Mouse (Mus musculus) hindbrain, embryonic 11.5 days (tissue): ENCODE data around the gene C1ql1. TPM values are rescaled to one million over a fixed set of nuclear protein-coding genes. Genes with fewer than 3 reads are reported as not detected.
A peak's percentile ranks its signal among the peaks of the same experiment; 100 is the strongest.

Experiments
- ATAC-seq: fragments of 200-750 bp; cut with Nextera tagmentation; 2 replicates; pipeline ENCODE4 v1.8.0; 2017; ENCODE audit warnings: mild to moderate bottlenecking, moderate TSS enrichment, moderate library complexity; ENCODE audit not compliant: low FRiP score
- DNase-seq: peaks from one replicate; pipeline ENCODE4 v3.0.0-alpha.2; 2015; ENCODE audit warnings: low spot score
- H3K27ac ChIP-seq: fragments of 300-500 bp; sonication (generic); 2 replicates; pipeline ENCODE4 v1.5.1; 2014; ENCODE audit warnings: mild to moderate bottlenecking, low read depth, low read length
- H3K27me3 ChIP-seq: fragments of 300-500 bp; sonication (generic); 2 replicates; pipeline ENCODE4 v1.6.1; 2014; ENCODE audit warnings: mild to moderate bottlenecking, low read length, moderate library complexity, mixed read lengths; ENCODE audit not compliant: control insufficient read depth, insufficient read depth
- H3K36me3 ChIP-seq: fragments of 300-500 bp; sonication (generic); 2 replicates; pipeline ENCODE4 v1.6.1; 2014; ENCODE audit warnings: mild to moderate bottlenecking, low read length, moderate library complexity, mixed read lengths; ENCODE audit not compliant: control insufficient read depth, insufficient read depth
- H3K4me1 ChIP-seq: fragments of 300-500 bp; sonication (generic); replicated peaks from 2 replicates; pipeline ENCODE4 v1.6.1; 2014; ENCODE audit warnings: low read length, mixed read lengths; ENCODE audit not compliant: control insufficient read depth, insufficient read depth
- H3K4me2 ChIP-seq: fragments of 300-500 bp; sonication (generic); replicated peaks from 2 replicates; pipeline ENCODE4 v1.6.1; 2014; ENCODE audit warnings: mild to moderate bottlenecking, low read depth, low read length
- H3K4me3 ChIP-seq: fragments of 300-500 bp; sonication (generic); 2 replicates; pipeline ENCODE4 v1.5.1; 2014; ENCODE audit warnings: low read depth, low read length
- H3K9ac ChIP-seq: fragments of 300-500 bp; sonication (generic); 2 replicates; pipeline ENCODE4 v1.6.1; 2014; ENCODE audit warnings: low read depth, low read length
- H3K9me3 ChIP-seq: fragments of 300-500 bp; sonication (generic); 2 replicates; pipeline ENCODE4 v1.6.1; 2016; ENCODE audit warnings: low read length; ENCODE audit not compliant: control insufficient read depth
- WGBS: fragments of 180-500 bp; shearing (Covaris S2); extraction: QIAGEN DNeasy Blood & Tissue Kit; methylation state at CpG from one replicate; pipeline ENCODE4 v1.1.7; 2014; 5-methylcytosine and 5-hydroxymethylcytosine counted together
- polyA plus RNA-seq: library from polyadenylated mRNA; unstranded; fragments of >200 nt; fragmentation: Nextera tagmentation; extraction: Ambion mirVana; gene quantifications from 2 replicates; pipeline ENCODE4 v1.2.1, GENCODE M21; 2014

Gene C1ql1
- polyA plus RNA-seq, 1 experiment from 2014 or later, result 11.0 TPM

DNA sequence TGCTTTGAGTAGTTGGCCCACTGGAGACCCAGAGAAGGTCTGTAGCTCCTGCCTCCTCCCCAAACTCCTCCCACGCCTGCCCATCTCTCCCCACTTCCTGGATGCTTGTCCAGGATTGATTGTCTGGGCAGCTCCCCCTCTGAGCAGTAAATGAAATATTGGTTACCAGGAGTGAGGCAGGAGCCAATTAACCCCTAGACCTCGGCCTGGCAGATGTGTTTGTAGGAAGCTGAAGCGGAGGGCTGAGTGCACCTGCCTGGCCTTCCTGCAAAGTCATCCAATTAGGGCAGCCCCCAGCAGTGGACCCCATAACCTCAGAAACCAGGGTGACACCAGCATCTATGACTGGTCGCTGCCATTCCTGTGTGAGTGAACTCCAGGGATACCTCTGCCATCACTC is 10.2 kb downstream of the C1ql1 start:
- Histone ChIP-seq H3K27ac (no peak overlapping the region), H3K4me3 (no peak overlapping the region), H3K4me2 (no peak overlapping the region), H3K27me3 (peaks cover 4% of the 10 kb centered on the region), H3K9ac (no peak overlapping the region), H3K9me3 (no peaks in the 10 kb centered on the region), H3K4me1 (peaks cover 10% of the 10 kb centered on the region), H3K36me3 (no peaks in the 10 kb centered on the region)
- ATAC-seq (no peak), DNase-seq (no peak)
- WGBS, result 32% methylated on average over 4 of the region's 4 CpGs

DNA sequence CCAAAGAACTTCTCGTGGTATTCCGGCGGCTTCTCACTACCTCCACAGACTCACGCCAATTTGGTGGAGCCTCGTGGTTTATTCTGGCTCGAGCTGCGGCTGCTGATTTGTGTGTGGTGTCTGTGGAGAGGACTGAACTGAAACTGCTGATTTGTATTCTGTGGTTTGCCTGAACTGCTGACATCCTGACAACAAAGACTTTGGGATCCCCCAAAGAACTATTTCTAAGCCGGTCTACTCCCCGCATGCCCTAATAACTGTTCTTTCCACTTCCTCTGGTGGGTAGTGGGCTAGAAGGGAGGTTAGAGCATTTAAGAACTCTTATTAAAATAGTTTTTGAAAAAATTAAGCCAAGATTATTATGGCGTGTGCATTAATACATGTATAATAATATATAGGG is 15.8 kb downstream of the C1ql1 start:
- no peak overlapping the region for H3K4me3 ChIP-seq
- no peak overlapping the region for H3K27ac ChIP-seq
- no peak for DNase-seq
- H3K4me2 ChIP-seq, result no peak overlapping the region
- no peak for ATAC-seq
- no peaks in the 10 kb centered on the region for H3K27me3 ChIP-seq
- 93% methylated on average over 10 of the region's 10 CpGs for WGBS
- H3K36me3 ChIP-seq, result no peaks in the 10 kb centered on the region
- H3K9me3 ChIP-seq, result no peaks in the 10 kb centered on the region
- no peak overlapping the region for H3K9ac ChIP-seq
- H3K4me1 ChIP-seq, result no peaks in the 10 kb centered on the region

DNA sequence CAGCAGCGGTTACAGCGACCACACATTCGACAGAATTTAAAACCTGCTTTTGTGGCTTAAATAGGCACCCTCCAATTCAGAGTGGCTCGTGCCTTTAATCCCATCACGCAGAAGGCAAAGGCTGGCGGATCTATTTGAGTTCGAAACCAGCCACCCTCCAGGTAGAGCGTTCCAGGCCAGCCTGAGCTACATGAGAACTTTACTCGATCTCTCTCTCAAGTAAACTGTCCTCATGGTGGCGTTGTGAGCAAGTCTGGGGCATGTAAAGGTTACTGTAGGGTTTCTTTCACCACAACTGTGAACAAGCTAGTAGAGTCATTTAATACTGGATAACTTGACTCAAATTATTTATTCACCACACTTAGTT is 21.2 kb downstream of the C1ql1 start:
- H3K36me3 ChIP-seq, result no peaks in the 10 kb centered on the region
- no peaks in the 10 kb centered on the region for H3K9me3 ChIP-seq
- H3K4me3 ChIP-seq, result peak overlapping the region; percentile 59
- H3K27ac ChIP-seq, result peak overlapping the region; percentile 88
- no peaks in the 10 kb centered on the region for H3K27me3 ChIP-seq
- ATAC-seq, result peak; percentile 12; the same call in 1 of the 2 replicates
- peak overlapping the region; percentile 66 for H3K4me2 ChIP-seq
- no peak for DNase-seq
- H3K4me1 ChIP-seq, result peaks cover 2% of the 10 kb centered on the region; the same call in 1 of the 2 replicates
- under 1% methylated on average over 10 of the region's 10 CpGs for WGBS
- peak overlapping the region; percentile 52 for H3K9ac ChIP-seq

DNA sequence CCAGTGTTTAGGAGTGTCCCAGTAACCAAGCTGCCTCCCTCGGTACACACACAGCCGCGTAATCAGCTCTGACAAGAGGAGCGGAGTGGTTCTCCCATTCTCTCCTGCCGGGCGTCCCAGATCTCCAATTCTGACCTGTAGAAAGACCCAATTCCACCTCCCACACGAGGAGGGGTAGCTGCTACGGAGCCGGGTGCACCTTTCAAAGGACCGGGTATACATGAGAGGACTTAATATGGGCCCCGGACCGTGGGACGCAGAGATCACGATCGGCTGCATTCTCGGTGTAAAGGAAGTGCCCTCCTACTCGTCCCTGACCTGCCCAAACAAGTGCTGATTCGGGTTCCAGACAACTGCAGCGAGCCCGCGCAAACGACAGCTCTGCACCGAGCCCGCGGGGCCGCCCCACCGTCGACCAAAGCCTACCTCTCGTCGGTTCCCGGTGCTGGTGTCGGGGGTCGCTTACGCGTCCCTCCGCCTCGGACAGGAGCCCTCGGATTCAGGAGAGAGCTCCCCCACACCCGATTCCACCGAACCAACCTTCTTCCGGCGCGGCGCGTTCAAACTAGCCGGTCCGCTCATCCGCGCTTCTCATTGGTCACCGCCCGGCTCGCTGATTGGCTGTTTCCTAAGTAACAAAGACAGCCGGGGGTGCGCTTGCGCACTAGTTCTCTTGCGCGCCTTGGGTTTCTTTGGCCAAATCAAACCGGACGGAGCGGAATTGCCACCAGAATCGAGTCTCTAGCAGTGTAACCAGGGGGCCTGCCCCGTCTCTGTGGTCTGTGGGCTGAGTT is 21.7 kb downstream of the C1ql1 start, which contains the start of gene Kif18b:
Gene Kif18b, minus strand, starts transcription at position 568 of the 794 bp plus-strand sequence.
- WGBS, result under 1% methylated on average over 62 of the region's 62 CpGs

DNA sequence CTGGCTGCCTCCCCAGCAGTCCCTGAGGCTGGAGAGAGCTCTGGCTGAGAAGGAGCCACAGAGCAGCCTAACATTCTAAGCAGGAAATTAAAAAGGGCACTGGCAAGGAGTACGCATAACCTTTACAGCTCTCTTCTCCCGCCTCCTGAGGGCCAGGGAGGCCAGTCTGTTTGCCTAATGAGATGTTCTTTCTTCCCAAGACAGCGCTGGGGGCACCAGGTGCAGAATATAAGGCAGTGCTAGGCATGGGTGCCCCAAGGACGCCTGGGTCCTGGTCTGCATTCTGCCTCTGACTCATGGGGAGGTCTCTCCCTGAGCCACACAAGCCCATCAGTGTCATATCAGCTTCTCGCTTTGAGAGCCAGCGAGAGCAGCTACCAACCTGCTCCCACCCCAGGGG is 25.0 kb downstream of the C1ql1 start:
- Histone ChIP-seq H3K9ac (peak overlapping the region; percentile 11; the same call in 1 of the 2 replicates), H3K27ac (0 out of 2 replicates have a peak overlapping the region, but pooled peaks have one; percentile 53)
- no peak for DNase-seq

More for the DNA sequence above, 21.7 kb downstream of the C1ql1 start, which contains the start of gene Kif18b:
- Histone ChIP-seq H3K9ac (peak within 1 kb of the TSS; percentile 72), H3K27ac (peak within 1 kb of the TSS; percentile 88), H3K4me1 (peaks cover 2% of the 10 kb centered on the region; the same call in 1 of the 2 replicates), H3K4me2 (peak within 1 kb of the TSS; percentile 66), H3K9me3 (no peaks in the 10 kb centered on the region), H3K4me3 (peak within 1 kb of the TSS; percentile 59), H3K36me3 (no peaks in the 10 kb centered on the region), H3K27me3 (no peaks in the 10 kb centered on the region)
- DNase-seq (peak; percentile 99), ATAC-seq (peak; percentile 86)

DNA sequence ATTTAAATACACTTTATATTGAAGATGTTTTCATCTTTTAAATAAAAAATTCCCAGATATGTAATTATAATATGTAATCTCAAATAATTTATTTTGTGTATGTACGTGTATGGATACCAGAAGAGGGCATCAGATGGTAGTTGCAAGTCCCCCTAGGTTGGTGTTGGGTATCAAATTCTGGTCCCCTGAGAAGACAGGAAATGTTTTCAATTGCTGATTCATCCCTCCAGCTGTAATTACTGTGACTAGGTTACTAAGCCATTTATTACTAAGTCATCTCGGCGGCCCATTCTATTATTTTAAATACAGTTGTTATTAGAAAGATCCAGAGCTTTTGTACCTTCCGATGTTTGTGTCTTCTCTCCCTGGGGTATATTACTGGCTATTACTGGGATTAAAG is 28.4 kb downstream of the C1ql1 start:
- H3K4me1 ChIP-seq, result no peaks in the 10 kb centered on the region; the same call in 1 of the 2 replicates
- peaks cover 13% of the 10 kb centered on the region for H3K36me3 ChIP-seq
- no peak overlapping the region for H3K4me2 ChIP-seq
- no peaks in the 10 kb centered on the region for H3K9me3 ChIP-seq
- 80% methylated on average over 4 of the region's 4 CpGs for WGBS
- no peak overlapping the region for H3K4me3 ChIP-seq
- no peak overlapping the region for H3K27ac ChIP-seq
- no peak overlapping the region for H3K9ac ChIP-seq
- DNase-seq, result no peak
- H3K27me3 ChIP-seq, result no peaks in the 10 kb centered on the region
- ATAC-seq, result no peak

More for the DNA sequence above, 25.0 kb downstream of the C1ql1 start:
- Histone ChIP-seq H3K4me3 (no peak overlapping the region), H3K27me3 (no peaks in the 10 kb centered on the region), H3K36me3 (no peaks in the 10 kb centered on the region), H3K4me2 (no peak overlapping the region), H3K9me3 (no peaks in the 10 kb centered on the region), H3K4me1 (peaks cover 2% of the 10 kb centered on the region; the same call in 1 of the 2 replicates)
- no peak for ATAC-seq
- 77% methylated on average over 6 of the region's 6 CpGs for WGBS

DNA sequence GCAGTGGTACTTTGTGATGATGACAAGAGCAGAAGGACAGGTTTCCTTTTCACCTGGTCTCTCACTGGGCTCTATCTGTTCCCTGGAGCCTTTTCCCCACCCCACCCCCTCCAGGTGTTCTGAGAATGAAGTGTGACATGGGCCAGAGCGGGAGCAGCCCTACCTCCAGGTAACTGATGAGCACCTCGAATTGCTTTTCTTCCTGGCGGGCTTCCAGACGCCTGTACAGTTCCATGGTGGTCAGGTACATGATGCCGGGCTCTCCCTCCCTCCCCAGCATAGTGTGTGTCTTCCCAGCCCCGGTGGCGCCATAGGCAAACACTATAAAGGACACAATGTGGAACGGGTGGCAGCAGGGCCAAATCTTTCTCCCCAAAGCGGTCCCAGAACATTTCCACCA is 31.1 kb downstream of the C1ql1 start:
- H3K36me3 ChIP-seq, result peaks cover 13% of the 10 kb centered on the region
- 93% methylated on average over 9 of the region's 9 CpGs for WGBS

DNA sequence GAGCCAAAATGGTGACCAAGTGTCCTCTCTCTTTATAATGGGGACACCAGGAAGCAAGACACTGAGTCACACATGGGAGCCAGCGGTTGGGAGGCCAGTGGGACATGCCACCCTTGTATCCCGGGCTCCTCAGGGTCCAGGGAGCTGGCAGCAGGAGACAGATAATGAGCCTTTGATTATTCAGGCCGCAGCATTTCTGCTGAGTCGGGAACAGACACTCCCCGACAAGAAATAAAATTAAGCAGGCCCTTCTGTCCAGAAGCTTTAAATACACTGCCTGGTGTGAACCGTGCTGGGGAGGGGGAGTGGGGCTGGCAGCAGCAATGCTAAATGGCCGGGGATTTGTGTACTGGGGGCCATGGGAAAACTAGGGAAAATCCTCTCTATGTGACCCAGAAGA is 35.1 kb downstream of the C1ql1 start:
- Histone ChIP-seq H3K36me3 (peaks cover 16% of the 10 kb centered on the region), H3K4me3 (no peak overlapping the region), H3K9me3 (no peaks in the 10 kb centered on the region), H3K9ac (no peak overlapping the region), H3K4me1 (no peaks in the 10 kb centered on the region), H3K27ac (no peak overlapping the region), H3K4me2 (no peak overlapping the region), H3K27me3 (no peaks in the 10 kb centered on the region)
- DNase-seq, result no peak
- ATAC-seq, result no peak
- WGBS, result 82% methylated on average over 7 of the region's 7 CpGs

More for the DNA sequence above, 31.1 kb downstream of the C1ql1 start:
- no peak for ATAC-seq
- DNase-seq, result no peak
- Histone ChIP-seq H3K27ac (no peak overlapping the region), H3K4me2 (no peak overlapping the region), H3K9ac (no peak overlapping the region), H3K9me3 (no peaks in the 10 kb centered on the region), H3K4me3 (no peak overlapping the region), H3K27me3 (no peaks in the 10 kb centered on the region), H3K4me1 (no peaks in the 10 kb centered on the region)

DNA sequence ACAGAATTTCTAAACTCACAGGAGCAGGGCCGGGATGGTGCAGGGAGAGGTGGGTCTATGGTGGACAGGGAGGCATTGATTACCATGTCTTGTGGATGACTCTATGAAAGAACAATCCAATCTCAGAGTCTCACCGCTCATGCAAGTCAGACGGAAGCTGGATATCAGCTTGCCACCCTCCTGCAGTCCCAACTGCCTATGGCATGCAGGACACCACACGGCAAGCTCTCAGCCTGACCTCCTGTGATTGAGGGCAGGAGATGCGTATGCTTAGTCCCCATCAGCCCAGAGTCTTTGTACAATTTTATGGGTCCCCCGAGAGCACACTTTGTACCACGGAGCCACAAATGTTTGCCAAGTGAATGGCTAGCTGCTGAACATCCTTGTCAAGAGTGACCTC is 42.8 kb downstream of the C1ql1 start:
- Histone ChIP-seq H3K9ac (no peak overlapping the region), H3K4me2 (no peak overlapping the region), H3K27ac (no peak overlapping the region), H3K36me3 (no peaks in the 10 kb centered on the region), H3K27me3 (no peaks in the 10 kb centered on the region), H3K9me3 (no peaks in the 10 kb centered on the region), H3K4me3 (no peak overlapping the region), H3K4me1 (no peaks in the 10 kb centered on the region)
- ATAC-seq, result no peak
- WGBS, result 79% methylated on average over 7 of the region's 7 CpGs
- DNase-seq, result no peak
